Mouse (Mus musculus): ENCODE results near the gene Msn.
A peak's percentile ranks its signal among the peaks of the same experiment; 100 is the strongest.
"Not testable (repeated sequence)": the region's sequence is repeated elsewhere in the genome, so short reads cannot be mapped to it uniquely, and the experiment has no call there.

The Msn gene

DNA sequence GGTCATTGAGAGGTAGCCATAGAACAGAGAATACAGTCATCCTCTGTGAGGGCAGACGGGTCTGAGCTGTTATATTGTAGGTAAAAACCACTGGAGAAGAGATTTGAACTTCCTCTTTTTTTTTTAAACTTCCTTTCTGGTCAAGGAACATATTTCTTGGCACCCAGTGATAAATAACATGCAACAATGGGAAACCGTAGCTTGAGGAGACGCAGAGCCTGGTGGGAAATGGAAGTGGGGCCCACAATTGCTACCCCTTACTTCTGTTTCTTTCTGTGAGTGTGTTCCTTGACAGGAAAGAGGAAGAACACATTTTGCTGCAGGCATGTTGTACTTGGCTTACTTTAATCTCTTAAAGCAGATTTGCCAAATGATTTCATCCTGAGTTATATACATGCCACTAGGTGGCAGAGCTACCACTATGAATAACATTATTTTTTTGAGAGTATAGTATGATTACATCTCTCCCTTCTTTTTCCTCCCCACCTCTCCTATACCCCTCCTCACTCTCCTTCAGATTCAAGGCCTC lies 49.2 kb downstream of the Msn start:
- DNase-seq (ENCODE audit: low spot score) = no peak

DNA sequence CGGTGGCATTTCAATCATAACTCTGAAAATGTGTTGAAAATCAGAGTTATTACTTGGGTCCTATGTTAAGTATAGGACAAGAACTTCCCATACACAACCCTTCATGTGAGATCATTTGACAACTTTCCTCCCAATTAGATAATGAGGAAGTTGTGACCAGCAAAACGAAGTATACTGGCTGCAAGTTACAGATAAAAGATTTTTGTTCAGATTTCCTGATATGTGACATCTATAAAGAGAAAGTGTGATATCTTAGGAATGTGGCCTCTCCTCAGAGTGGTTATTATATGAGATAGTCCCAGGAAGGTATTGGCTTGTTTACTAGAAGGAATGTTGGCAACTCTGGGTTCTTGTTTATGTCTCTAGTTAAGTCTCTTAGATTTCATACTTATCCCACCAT lies 52.4 kb downstream of the Msn start:
- DNase-seq (ENCODE audit: low spot score) = no peak

DNA sequence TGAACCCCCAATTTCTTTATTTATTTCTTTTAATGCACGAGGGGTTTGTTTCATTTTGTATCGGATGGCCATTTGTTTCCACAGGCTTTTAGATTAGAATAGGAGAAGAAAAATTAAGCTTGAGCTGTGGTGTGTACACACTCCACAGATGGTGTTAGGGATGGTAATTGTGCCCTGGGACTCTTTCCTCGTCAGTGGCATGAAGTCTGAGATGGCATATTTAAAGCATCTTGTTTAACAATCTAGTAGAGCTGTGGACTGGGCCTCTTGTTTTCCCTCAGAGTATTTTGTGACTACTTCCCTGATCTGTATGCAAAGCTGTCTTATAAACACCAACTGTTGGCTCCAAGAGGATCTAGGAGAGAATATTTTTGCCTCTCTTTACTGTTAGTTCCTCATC lies 57.5 kb downstream of the Msn start:
- DNase-seq (ENCODE audit: low spot score) = no peak

DNA sequence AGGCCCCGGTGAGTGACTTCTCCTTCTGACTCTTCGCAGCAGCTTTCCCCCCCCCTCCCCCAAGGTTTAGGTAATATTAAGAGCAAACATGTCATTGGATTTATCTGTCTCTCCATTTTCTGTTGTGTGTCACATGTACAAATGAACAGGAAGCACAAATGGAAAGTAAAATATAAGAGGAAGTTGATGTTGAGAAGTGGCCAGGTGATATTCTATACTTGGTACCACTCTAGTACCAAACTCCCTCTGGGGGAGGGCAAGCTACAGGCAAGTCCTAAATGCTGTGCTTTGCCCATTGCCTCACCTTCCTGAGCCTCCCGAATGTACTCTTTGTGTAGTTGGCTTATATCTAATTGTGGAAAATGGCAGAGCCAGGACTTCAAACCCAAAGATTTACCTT lies 62.1 kb downstream of the Msn start:
- DNase-seq (ENCODE audit: low spot score) = no peak

DNA sequence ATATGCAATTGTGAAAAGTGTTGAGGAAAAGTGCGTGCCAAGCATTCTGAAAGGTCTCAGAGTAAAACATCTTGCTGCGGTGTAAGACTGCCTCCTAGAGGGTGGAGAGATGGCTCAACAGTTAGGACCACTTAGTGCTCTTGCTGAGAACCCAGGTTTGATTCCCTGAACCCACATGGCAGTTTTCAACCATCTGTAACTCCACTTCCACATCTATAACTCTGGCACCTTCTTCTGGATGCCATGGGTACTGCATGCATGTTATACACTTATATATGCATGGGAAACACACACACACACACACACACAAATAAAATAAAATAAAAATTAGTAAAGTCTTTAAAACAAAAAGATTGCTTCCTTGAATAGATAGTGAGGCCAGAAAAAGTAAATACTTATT lies 66.7 kb downstream of the Msn start:
- peak; percentile 33 for DNase-seq (ENCODE audit: low spot score)

DNA sequence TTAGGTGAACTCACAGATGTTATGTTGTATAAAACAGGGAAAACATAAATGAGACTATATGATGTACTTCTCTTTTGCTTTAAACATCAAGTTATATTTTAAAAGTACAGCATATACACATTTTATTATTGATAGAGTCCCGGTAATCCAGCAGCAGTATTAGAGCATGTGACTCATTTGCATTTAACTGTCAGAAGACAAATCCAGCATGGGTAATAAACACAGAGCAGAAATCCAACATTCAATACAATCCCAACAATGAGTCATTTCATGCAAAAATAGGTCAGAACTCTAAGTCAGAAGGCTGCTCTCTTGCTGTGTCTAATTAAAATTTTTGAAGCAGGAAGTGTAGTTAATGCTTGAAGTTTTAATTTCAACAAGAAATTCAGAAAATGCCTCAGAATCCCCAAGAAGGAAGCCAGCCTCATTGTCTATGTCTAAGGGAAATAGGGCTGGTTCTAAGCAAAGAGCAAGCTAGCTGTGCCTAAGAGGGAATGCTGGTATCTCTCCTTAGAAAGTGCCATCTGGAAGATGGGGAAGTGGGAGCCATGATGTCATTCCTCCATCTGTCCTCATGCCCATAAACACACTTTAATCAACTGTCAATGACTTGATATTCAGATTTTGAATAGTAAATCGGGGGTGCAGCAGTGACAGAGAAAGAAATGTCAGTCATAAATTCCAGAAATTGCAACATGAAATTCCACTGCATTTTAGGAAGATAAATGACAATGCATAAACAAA lies 76.0 kb downstream of the Msn start:
- DNase-seq (ENCODE audit: low spot score) = no peak

DNA sequence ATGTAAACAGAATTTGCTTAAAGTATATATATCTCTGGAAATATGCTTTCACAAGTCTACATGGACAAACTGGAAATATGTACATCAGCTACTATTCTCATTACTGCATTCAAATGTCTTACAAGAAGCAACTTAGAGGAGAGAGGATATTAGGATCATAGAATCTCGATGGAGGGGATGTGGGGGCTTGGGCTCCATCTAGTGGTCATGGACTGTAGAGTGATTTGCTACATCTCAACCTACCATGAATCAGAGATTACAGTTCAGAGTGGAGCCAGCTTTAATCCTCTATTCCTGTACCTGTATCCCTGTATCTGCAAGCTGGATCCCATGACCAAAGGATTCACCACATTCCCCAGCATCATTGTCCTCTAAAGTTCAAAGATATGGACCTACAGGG lies 82.6 kb downstream of the Msn start:
- peak; percentile 61 for DNase-seq (ENCODE audit: low spot score)

DNA sequence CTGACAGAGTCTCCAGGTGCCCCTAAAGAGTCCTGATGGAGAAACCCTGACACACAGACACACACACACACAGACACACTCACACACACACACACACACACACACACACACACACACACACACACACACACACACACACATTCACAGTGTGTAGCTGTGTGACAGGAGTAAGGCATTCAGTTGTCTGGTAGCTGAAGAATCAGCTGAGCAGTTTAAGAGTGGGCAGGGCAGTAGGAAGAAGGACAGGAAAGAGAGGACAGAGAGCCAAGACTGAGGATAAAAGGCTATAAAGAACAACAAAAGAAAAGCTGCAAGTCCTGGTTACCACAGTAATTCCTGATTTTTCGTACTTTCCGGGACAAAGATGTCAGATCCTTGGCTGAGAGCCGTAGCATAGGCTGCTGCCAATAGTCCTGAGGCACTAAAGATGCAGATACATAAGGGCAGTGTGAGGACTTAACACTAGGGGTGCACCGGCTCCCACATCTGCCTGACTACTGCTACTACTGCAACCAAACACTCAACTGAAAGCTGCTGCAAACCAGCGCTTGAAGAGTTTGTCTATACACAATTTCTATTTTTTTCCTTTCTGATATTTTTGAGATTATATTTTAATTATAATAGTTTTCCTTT lies 88.4 kb downstream of the Msn start:
- DNase-seq (ENCODE audit: low spot score) = peak; percentile 3

DNA sequence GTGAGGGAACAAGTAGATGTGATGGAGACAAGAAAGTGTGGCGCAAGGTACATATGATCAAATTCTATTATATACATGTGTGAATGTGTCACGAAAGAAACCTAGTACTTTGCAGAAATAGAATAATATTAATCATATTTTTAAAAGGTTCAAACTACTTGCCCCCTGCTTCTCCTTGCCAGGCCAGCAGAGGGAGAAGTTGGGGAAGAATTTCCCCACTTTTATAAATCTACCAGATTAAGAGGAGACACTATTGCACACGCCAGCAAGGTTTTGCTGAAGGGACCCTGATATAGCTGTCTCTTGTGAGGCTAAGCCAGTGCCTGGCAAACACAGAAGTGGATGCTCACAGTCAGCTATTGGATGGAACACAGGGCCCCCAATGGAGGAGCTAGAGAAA lies 109.3 kb downstream of the Msn start:
- not testable (repeated sequence) for DNase-seq (ENCODE audit: low spot score)

DNA sequence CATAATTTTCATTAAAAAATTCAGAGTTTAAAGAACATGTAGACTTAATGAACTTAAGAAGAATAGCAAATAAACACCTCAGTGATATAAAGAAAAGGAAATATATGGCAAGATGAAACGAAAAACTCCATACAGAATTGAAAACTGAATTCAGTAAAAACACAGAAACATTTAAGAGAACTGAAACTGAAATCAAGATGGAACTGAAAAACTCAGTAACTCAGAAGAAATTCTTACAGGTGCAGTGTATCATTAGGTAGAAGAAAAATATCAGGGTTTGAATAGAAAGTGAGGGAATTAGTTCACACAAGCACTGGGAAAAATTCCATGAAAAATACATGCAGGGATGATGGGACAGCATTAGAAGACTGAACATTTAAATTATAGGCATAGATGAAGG lies 111.0 kb downstream of the Msn start:
- no peak for DNase-seq (ENCODE audit: low spot score)

DNA sequence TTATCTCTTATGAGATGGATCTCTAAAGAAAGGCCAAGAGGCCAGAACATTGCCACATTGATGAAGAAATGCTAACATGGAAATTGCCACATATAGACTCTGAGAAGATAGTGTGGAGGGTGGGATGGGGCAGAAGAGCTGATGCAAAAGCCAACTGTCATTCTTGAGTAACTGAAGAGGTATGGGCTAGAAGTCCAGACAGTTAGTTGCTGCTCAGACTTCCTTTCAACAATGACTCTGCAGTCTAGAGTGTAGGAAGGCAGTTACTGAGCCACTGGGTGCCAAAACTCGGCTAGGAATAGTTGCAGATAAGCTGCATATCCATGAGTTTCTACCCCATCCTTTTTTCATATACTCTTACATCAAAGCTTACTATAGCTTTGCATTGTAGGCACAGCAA lies 122.2 kb downstream of the Msn start:
- DNase-seq (ENCODE audit: low spot score) = no peak
